Mouse (Mus musculus): ENCODE measurements around the gene Tex2.
"Not testable (repeated sequence)": the region's sequence is repeated elsewhere in the genome, so short reads cannot be mapped to it uniquely, and the experiment has no call there.

Tex2 gene

DNA sequence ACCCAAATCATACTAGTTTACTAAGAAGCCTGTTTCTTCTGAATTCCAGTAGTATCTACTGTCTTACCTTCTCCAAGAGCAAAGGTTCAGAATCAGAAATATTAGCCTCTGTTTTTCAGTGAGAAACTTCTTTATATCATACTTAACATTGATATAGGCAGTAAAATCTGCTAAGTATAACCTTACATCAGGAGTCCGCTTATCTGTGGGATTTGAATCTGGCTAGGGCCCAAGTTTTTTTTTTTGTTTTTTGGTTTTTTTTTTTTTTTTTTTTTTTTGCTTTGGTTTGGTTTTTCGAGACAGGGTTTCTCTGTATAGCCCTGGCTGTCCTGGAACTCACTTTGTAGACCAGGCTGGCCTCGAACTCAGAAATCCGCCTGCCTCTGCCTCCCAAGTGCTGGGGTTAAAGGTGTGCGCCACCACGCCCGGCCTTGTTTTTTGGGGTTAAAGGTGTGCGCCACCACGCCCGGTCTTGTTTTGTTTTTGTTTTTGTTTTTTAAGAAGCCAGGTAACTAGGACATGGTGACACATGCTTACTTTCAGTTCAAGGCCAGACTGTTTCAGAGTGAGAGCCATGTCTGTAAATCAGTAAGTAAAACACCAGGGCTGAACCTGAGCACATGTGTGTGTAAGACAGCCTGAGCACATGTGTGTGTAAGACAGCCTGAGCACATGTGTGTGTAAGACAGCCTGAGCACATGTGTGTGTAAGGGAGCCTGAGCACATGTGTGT, 35.4 kb downstream of the Tex2 start:
- not testable (repeated sequence) for DNase-seq

DNA sequence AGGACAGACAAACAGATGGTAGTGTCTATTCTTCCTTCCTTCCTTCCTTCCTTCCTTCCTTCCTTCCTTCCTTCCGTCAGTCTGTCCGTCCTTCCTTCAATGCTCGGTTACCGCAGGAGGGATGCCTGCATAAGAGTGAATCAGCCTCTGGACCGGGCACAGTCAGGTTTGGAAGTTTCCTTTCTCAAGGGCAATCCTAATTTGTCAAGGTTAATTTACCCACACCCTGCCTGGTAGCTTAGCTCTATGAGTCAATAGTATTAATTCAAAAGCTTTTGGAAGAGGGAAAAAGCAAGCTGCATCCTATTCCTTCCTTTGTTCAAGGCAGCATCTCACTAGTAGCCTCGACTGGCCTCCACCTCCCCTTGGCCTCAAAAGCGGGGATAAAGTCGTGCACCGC, 38.8 kb downstream of the Tex2 start:
- no peak for DNase-seq

DNA sequence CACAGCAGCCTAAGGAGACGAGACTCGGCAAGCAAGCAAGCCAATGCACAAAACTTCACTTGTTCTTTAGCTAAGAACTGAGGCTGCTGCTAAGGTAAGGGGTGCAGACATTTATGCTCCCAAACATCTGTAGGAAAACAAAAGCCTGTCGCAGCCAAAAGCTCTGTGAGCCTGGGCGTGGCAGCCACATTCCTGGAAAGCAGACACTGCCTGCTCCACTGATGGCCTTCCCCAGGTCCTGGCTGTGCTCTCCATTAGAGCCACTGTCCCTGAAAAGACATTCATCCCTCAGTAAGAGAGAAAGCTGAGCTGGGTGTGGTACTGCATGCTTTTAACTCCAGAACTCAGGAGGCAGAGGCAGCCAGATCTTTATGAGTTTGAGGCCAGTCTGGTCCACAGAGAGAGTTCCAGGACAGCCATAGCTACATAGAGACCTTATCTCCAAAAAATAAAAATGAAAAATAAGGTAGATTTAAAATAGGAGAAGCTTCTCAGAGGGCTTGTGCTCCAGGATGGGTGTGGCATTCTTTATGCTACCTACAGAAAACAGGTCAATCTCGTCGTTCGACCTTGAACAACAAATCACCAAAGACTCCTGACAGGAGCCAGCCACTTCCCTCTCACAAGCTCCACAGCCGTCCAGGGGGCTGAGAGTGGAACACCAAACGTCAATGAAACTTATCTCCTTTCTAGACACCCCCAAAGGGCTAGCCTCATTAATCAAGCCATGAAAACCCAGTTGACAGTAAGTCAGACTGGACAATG, 39.6 kb downstream of the Tex2 start:
- DNase-seq, result no peak

DNA sequence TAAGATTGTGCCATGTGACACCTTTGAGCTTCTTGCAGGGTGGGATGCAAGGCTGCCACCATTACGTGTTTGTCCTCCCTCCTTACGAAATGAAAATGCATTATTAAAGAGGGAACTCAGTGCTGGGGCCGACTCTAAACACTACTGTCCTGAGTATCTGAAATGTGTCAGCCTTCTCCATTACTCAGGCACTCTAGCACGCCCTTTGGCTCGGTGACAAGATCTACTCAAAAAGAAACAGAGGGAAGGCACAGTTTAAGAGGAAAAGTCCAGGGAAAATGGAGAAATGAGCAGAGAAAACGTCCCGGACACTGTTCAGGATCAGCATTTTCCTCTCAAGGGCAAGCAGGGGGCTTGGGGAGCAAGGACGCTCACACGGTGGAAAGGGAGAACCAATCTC, 40.3 kb downstream of the Tex2 start:
- peak; percentile 26 to 40 for DNase-seq

DNA sequence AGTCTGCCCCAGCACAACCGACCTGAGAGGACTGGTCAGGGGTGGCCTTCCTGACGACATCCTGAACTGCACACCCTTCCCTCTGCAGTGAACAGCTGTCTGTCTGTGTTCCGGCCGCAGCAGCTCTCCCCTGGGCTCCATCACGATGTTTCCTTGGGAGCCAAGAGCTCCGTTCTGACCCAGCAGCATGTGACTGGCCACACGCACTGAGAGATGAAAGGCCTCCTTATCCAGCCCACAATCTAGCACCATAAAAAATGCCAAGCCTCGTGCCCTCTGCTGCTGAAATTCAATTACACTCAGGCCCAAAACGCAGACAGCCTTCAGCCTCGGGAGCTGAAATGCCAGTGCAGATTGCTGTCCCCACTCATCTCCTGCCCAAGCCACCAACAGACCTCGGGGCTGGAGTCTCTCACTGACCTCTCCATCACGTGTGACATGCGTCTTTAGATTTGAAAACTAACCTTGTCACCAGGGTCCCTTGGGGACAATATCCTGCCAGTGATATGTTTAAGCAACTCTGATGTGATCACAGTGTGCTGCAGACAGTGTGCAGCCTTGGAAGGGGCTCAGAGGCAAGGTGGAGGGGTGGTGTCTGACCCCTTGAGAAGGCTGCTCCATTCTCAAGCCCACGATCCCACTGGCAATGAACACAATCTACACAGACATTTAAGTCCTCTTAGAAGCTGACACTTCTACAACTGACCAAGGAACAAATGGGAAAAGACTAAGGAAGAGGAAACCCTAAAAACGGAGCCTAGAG, 41.0 kb downstream of the Tex2 start:
- DNase-seq, result peak; percentile 28 to 40

DNA sequence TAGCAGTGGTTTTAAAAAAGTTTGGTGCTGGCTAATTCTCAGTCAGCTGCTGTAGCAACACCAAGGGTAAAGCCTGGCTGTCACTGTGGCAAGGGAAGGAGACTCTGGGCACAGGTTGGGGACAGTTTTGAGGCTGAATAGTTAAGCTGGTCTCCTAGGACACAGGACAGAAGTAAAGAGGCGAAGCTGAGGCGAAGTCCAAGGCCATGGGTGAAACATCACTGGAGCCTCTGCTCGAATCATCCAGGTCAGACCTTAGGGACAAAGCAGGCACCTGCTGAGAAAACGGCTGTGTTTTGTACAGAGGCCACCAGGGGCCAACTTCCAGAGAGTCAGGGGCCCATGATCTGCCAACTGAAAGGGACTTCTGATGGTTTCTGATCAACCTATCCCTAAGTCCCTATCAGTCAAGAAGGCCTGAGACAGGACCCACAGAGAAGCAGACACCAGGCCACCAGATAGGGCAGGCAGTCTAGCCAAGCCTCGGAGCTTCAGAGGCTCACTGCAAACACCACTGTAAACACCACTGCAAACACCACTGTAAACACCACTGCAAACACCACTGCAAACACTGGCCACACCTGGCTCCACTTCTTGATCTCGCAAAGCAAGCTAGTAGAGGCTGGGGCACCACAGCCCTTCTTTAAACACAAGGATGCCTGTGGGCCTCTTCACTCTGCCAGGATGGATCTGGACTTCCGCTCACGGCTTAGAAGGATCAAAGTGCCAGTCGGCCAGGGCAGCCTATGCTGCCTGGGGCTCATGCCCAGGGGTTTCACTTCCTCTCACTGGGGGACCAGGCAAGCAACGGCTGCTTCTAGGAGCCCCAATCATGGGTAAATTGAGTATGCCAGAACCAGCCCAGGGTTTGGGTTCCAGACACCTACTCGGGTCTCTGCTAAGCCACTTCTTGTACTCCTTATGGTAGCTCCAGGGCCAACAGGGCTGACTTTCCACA, 41.9 kb downstream of the Tex2 start:
- no peak for DNase-seq

DNA sequence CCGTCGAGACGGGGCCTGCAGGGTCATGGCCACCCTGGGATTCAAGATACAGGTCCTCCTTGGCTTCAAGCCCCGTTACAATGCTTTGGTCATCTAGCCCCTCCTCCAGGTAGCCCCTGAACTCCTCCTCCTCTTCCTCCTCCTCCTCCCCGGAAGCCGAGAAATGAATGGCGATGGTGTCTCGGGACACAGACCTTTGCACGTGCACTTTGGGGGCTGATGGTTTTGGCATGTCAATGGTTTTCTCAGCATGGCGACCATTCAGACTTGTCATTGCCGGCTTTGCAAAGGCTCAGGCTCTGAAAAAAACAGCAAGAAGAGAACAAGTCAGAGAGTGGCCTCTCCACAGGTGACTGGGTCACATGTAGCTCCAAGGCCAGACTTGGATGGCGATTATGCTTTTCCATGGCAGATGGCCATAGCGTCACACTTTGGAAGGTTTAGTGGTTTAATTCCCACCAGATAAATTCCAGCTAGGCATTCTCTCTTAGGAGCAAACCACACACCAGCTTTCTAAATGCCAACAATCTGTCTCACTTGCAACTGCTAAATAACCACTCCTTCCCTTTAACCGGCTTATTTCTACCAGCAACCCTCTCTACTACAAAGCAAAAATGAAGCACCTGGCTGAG, 44.8 kb downstream of the Tex2 start:
- DNase-seq, result no peak

DNA sequence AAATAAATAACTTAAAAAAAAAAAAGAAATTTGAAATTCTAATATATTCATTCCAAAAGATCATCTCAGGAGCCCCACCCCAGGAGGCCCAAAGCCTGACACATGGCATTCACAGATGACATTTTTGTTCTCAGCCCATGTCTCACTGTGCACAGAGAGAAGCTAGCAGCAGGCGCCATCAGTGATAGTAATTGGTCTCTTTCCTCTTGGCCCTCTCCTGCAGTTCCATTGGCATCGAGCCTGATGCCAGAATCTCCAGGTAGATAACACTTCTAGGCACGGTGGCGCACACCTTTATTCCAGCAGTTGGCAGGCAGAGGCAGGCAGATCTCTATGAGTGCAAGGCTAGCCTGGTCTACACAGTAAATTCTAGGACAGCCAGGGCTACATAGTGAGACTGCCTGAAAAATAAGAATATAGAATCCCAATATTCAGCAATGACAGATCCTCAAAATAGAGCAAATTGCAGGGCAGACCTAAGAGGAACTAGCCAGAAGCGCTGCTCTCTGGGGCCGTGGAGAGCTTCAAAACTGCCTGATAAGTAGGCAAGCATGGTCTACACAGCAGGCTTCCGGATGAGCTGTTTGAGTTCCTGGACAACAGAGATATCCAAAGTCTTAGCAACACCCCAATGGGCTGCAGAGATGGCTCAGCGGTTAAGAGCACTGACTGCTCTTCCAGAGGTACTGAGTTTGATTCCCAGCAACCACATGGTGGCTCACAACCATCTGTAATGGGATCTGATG, 47.0 kb downstream of the Tex2 start:
- DNase-seq, result no peak

DNA sequence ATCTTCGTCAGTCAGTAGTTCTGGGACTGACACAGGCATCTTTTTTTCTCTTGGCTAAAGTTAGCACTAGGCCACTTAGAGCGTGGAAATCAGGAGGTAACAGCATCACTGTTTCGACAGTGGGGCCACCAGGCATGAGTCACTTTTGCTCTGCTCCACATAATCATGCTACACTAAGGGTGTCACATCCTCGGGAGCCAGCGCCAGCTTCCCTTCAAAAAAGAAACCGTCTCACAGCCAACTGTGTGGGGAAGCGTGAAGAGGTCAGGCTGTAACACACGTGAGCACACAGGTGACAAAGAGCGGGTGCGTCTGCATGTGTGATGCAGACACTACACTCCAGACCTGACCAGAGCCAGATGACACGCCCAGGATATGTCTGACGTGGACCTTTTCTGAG, 49.0 kb downstream of the Tex2 start:
- no peak for DNase-seq

DNA sequence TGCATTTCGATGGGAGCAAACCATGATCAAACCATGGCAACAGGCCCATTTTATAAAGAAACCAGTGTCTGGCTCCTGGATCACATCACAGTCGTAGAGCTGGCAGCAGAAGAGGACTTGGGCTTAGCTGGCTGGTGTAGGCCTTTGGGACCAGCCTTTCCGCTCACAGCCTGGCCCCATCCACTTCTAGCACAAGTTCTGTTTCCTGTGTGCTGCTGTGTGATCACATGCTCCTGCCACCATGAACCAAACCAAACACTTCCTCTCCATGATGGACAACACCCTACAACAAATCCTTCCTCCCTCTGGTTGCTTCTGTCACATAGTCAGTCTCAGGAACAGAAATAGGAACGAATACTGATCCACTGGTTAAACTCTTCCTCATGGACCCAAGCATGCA, 50.5 kb downstream of the Tex2 start:
- no peak for DNase-seq

DNA sequence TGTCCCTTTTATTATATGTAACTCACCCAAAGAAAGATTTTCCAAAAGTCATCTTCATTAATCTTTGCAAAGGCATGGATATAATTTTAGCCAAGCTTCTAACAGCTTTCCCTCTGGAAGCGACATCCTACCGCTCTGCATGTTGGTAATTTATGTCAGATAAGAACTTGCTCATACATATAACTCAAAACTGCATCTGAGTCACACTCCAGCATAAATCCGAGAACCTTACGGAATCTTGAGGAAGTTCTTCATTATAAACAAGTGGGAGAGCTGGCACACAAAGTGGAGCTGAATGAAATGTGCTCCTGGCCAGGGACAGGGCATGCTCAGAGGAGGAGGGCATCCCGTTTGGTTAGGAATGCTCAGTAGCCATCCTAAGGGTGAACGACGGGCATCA, 53.5 kb downstream of the Tex2 start:
- no peak for DNase-seq

DNA sequence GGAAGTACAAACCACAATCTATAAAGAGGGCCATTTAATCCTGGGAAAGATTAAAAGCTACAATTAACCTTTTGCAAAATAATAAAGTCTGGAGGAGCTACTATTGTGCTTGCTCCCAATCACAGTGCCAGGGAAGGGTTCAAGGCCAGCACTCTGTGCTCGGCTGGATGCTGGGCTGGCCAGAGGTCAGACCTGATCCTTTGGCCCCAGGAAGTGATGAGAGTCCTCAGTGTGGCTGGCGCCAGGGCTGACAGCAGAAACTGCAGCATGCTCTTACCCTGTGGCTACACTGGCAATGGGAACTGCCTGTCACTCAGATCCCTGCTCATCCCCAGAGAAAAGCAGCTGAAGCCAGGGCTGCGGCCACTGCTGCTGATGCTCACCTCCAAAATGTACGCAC, 55.2 kb downstream of the Tex2 start:
- peak in 1 of 2 experiments; percentile 25 for DNase-seq

DNA sequence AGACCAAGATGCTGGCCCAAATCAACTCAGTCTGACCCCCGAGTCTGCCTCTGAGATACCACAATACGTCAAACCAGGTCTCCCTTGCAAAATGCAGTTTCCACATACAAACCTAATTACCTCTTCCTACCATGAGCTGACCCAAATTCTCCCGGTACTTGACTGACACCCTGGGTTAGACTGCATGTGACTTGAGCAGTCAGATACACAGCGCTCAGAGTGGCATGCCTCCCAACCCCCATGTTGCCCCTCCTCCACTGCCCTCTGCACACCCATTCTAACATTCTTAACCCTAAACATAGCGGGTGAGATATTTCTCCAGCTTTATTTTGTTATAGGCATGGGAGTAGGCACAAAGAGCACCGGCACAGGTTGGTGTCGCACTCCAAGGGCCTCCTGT, 55.8 kb downstream of the Tex2 start:
- no peak for DNase-seq

DNA sequence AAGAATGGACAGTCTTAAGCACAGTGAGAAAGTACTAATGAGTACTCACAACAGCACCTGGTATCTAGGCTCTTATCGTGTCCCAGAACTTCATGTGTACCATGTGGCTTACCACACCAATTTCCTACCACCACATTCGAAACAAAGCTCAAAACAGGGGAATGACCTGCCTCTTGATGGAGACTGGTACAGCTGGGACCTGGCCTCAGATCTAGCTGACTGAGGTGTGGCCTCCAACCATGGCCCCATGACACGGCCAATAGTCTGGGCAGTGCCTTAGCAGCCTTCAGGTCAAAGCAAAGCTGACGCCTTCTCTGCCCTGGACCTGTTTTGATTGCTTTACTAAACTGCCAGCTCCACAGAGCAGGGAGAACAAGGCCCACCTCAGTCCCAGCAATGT, 56.5 kb downstream of the Tex2 start:
- peak in 1 of 2 experiments; percentile 13 for DNase-seq

DNA sequence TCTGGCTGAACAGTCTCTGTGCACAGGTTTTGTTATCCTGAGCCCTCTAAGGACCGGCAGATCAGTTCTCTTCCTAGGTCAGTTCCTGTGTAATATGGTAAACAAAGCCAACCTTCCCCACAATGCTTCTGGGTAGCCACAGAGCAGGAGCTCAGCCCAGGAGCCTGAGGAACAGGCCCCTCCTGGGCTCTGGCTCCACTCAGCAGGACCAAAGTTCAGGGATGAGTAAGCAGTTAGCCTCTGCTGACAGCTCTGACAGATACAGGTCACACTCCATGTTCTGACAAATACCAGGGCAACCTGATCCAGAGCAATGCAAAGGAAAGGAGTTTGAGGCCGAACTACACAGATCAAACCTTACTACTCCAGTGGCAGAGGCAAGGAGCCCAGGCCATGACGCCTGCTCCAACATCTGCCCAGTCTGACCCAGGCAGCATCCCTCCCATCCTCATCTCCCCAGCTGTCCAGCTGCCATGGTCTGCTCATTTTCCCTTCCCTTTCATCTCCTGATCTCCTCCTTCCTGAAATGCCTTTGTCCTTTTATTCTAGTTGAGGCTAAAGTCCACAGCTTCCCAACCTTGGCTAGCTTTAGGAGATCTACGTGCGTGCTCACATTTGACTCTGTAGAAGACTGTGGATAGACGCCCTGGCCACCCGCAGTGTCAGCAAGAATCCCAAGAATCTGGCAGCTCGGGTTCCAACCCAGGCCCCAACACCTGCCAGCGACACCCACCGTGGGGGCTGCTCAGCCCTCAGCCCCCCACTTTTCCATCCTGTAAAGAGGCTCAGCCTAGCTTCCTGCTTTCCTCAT, 57.2 kb downstream of the Tex2 start:
- peak in 1 of 2 experiments; percentile 40 for DNase-seq

DNA sequence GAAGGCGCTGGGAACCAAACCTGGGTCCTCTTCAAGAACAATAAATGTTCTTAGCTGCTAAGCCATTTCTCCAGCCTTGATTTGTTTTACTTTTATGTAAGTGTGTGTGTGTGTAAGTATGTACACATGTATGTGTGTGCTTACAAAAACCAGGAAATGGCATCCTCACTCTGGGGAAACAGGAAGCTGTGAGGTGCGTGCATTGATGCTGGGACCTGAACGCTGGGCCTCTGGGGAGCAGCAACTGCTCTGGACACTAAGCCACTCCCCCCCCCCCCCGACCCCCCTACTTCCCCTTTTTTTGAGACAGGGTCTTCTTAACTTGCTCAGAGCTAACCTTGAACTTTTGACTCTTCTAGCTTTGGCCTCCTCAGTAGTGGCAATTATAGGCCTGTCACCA, 62.8 kb downstream of the Tex2 start:
- no peak for DNase-seq

DNA sequence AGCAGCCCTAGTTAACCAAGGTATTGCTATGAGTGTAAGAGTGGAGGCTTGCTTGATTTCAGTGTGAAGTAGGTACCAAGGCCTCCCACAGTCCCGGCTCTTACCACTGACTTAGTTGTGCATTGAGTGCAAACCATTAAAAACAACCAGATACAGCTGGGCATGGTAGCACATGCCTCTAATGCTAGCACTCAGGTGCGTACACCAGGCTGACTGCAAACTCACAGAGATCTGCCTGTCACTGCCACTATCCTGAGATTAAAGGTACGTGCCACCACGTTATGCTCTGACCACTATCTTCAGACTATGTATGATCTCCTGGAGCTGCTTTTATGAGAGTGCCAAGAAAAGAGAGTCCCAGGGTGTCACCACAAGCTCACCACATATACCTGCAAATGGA, 67.1 kb downstream of the Tex2 start:
- no peak for DNase-seq

DNA sequence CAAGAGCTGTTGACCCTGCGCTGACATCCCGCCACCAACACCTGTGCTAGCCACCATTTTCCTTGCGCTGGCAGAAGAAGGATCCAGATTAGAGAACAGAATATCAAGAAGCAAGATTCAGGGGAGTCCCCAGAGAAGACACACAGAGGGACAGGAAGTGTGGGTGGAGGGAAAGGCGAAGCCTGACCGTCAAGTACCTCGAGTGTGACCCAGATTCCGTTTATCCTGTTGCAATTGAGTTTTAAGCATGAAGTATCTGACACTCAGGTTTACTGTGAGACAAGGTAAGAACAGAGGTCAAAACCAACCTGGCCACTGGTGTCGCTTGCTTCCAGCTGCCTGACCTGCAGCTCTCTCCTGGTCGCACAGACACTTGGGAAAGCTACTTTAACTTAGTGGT, 68.3 kb downstream of the Tex2 start:
- DNase-seq, result no peak

DNA sequence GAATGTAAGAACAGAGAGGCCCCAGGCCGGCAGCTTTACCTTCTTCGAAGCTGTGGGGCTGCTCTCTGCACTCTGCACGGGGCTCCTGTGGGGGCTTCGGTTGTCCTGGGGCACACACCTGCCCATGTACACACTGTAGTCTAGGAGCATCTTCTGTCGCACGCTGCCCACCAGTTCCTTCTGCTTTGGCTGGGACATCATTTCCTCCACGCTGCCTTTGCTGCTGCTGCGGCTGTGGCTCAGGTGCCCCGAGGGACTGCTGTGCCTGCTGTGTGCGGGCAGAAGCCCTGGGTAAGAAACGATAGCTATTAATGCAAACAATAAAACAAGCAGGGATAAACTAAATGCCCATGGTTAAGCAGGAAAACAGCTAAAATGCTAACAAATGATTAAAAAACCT, 69.1 kb downstream of the Tex2 start:
- DNase-seq, result no peak

DNA sequence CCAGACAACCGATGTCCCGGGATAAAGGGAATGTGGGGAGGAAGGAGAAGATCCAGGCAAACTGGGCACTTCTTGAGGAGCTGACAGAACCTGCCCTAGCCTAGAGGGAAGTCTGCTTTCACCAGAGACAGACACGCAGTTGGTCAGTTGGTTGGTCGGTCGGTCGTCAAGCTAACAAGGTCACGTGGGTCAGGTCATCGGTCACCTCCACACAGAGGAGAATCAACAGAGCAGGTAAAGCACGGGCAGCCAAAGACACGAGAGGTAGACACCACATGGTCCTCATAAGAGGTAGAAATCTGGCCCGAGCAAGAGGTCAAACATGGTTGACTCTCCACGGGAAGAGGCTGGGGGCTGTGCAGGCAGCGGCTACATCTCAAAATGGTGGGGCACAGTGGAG, 70.2 kb downstream of the Tex2 start:
- no peak for DNase-seq
